Mouse (Mus musculus) ovary, adult 18-20 months (tissue): ENCODE results near the gene Prkag2.
"Not testable (repeated sequence)": the region's sequence is repeated elsewhere in the genome, so short reads cannot be mapped to it uniquely, and the experiment has no call there.

Experiments
- DNase-seq: peaks from one replicate; pipeline ENCODE4 v3.0.0; 2022; ENCODE audit warnings: low spot score, mixed read lengths

The Prkag2 gene

DNA sequence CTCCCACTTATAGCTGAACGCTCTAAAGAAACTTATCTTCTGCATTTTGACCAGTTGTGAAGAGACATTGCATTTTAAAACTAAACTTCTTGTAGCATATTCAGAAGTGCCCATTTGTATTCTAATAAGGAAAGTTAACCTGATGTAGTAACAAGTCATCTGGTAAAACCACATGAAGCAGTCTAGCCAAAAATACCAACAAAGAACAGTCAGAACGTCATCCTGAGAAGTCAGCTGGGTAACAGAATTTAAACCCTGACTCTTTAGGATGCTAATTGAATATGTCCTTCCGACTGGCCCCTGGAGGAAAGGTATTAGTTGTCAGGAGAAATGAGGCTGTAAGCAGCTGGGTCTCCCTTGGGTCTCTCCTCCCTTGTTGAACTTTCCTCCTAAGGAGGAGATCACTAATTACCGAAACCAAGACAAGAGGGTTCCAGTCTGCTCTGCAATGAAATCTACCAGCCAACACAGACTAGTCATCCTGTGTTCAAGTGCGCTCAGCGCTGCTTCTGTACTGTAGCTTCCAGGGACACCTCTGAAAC, 276.5 kb downstream of the Prkag2 start:
- no peak for DNase-seq

DNA sequence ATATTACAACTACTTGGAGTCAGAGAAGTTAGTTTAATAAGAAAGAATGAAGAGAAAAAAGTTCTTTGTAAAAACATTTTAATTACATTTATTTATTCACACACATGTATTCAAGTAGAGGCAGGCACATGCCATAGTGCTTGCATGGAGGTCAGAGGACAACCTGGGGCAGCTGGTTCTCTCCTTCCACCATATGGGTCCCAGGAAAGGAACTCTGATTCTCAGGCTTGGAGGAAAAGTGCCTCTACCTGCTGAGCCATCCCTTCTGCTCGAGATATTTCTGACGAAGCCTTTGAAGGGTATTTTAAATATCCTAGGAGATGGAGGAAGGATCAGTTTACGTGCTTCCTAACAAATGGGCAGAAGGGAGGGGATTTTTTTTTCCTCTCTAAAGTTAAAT, 277.7 kb downstream of the Prkag2 start:
- no peak for DNase-seq

DNA sequence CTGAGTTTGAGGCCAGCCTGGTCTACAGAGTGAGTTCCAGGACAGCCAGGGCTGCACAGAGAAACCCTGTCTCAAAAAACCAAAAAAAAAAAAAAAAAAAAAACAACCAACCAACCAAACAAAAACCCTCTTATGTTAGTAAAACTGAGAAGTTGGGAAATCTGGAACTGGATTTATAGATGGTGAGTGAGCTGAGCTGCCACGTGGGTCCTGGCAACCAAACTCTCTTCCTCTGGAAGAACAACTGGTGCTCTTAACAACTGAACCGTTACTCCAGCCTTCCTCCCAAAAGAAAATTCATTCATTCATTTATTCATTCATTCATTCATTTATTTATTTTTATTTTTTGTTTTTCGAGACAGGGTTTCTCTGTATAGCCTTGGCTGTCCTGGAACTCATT, 278.2 kb downstream of the Prkag2 start:
- DNase-seq = not testable (repeated sequence)

DNA sequence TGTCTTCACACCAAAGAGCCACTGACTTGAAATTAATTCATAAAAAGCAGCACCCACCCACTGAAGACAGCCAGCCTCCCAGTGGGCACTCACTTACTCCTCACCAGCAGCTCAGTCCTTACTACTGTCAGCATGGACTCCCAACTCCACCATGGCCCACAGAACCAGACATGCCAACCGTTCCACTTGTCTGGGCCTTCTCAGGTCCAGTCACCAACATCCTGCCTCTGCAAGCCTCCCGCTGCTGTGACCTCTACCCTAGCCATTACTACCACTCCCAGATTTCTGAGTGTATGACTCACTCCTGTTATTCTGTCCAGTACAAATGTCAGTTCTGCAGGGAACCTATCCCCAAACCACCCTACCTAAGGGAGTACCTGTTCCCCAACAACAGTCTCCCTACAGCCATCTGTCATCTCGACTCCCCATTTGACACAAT, 279.0 kb downstream of the Prkag2 start:
- no peak for DNase-seq

DNA sequence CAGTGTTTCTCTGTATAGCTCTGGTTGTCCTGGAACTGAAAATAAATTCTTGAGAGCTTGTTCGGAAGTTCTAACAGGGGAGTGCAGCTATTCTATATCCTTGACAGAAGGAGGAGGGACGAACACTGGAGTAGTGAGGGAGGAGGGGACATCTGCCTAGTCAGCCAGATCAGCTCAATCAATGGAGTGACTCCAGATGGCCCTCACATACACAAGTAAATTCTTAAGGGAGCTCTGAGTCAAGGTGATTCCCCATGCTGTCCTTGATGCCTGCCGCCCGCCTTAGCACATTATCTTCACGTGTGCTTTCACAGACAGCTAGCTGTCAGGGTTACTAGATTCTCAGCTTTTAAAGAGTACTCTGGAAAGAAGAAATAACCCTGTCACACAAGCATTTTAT, 279.8 kb downstream of the Prkag2 start:
- no peak for DNase-seq

DNA sequence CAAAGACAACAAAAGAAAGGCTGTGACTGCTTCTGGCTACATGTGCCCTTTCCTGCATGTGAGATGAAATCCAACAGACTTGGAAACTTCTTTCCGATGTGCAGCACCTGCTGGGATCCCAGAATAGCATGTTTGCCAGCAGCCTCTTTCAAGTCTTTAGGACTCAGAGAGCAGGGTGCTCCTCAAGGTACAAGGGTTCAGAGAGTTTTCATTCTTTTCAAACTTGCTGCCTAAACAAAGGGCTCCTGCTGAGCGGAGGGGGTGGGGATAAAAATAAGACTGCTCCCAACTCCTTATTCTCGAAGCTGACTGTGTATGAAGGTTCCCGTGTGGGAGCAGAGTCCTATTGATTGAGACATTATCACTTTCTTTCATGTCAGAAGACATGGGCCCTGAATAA, 283.3 kb downstream of the Prkag2 start:
- no peak for DNase-seq

DNA sequence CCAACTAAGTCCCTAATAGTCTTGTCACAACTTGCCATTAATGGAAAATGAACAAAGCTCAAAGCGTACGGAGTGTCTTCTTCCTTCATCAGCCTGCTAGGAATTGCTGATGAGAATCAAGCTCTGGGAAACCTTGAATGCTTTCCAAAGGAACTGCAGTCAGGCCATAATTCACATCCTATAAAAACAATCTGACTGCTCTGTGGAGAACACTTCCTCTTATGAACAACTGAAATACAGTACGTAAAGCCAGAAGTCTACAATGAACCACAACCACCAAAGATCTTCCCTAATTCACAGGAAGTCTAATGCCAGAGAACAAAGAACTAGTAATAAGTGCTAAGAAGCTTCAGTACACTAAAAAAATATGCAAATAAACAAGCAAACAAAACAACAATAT, 286.5 kb downstream of the Prkag2 start:
- no peak for DNase-seq

DNA sequence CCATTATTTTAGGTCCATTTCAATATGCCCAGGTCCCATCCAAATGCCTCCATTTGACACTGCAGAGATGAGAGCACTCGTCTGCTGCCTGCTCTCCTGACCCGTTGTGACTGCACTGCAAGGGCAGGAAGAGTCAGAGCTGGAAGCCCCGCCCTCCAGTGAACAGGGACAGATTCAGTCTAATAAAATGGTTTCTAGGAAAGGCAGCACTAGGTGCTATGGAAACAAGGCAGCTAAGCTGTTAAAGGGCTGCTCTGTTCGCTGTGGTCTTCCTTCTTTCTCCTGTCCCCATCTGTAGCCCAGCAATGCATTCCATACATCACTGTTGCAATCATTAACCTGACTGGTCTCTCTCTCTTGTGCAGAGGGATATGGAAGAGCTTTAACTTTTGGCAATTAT, 287.4 kb downstream of the Prkag2 start:
- DNase-seq = no peak
